Mouse (Mus musculus): ENCODE measurements at regions not wholly inside any gene's neighbourhood (a gene's known extent, or its start where the extent isn't known, plus 50 kb on each side); places are given as distances from the start of the nearest gene placed in this dataset.

- no peaks in the 10 kb centered on the region for H3K36me3 ChIP-seq (replicated peaks in 1 of 2; ENCODE audit: control insufficient read depth in 1 of 2, insufficient read depth in 1 of 2, low read length in 1 of 2)
- in situ Hi-C loops (cut with MboI; ENCODE audit: low pct_ligation_motif_present, low pct_unique_long_range_greater_than_20kb, low sequenced_read_pairs) (no loop called here), dilution Hi-C loops (cut with MboI; ENCODE audit: extremely low pct_ligation_motif_present, extremely low pct_unique_long_range_greater_than_20kb, low sequenced_read_pairs) (no loop called here)
- DNase-seq (ENCODE audit: extremely low read depth) = no peak
- H3K4me3 ChIP-seq (replicated peaks in 1 of 3; ENCODE audit: low read depth in 2 of 3, low read length in 2 of 3, poor library complexity in 1 of 3) = no peak overlapping the region
- no peaks in the 10 kb centered on the region for H3K9me3 ChIP-seq (replicated peaks; ENCODE audit: low read length)
- H3K4me1 ChIP-seq (ENCODE audit: control insufficient read depth in 1 of 2, insufficient read depth in 2 of 2) = peaks cover 0 to 13% of the 10 kb centered on the region in 2 experiments; a peak in 2 of 4 replicates
- no peak overlapping the region for H3K4me2 ChIP-seq (ENCODE audit: insufficient read depth, low read depth, poor library complexity, severe bottlenecking)
- H3K9ac ChIP-seq (ENCODE audit: insufficient read depth, low read depth) = no peak overlapping the region
- no peaks in the 10 kb centered on the region for H3K79me2 ChIP-seq (replicated peaks; ENCODE audit: control insufficient read depth, extremely low read depth, insufficient read depth, poor library complexity, severe bottlenecking)
- no peaks in the 10 kb centered on the region for H3K27me3 ChIP-seq (replicated peaks)
- TF ChIP-seq CHD1 (IDR thresholded peaks at IDR 0.05; ENCODE audit: low read depth, low read length) = no peak
- TF ChIP-seq E2F4 (IDR thresholded peaks at IDR 0.05; ENCODE audit: insufficient replicate concordance, low read depth, low read length) = no peak
- TF ChIP-seq NRF1 (IDR thresholded peaks at IDR 0.05; ENCODE audit: low read depth, low read length) = no peak
- H3K27ac ChIP-seq (ENCODE audit: insufficient read depth, low read depth) = no peak overlapping the region
Measured at GRCm38 (mm10) chr3:41290535-41291307, 207.9 kb upstream of the Pgrmc2 start.

- Histone ChIP-seq H3K9ac (ENCODE audit: insufficient read depth, low read depth) (no peak overlapping the region), H3K4me3 (replicated peaks in 1 of 3; ENCODE audit: low read depth in 2 of 3, low read length in 2 of 3, poor library complexity in 1 of 3) (no peak overlapping the region), H3K9me3 (replicated peaks; ENCODE audit: low read length) (no peaks in the 10 kb centered on the region), H3K27ac (ENCODE audit: insufficient read depth, low read depth) (no peak overlapping the region), H3K27me3 (replicated peaks) (no peaks in the 10 kb centered on the region), H3K79me2 (replicated peaks; ENCODE audit: control insufficient read depth, extremely low read depth, insufficient read depth, poor library complexity, severe bottlenecking) (no peaks in the 10 kb centered on the region), H3K36me3 (replicated peaks in 1 of 2; ENCODE audit: control insufficient read depth in 1 of 2, insufficient read depth in 1 of 2, low read length in 1 of 2) (no peaks in the 10 kb centered on the region), H3K4me1 (ENCODE audit: control insufficient read depth in 1 of 2, insufficient read depth in 2 of 2) (peaks cover 1 to 19% of the 10 kb centered on the region in 2 experiments), H3K4me2 (ENCODE audit: insufficient read depth, low read depth, poor library complexity, severe bottlenecking) (no peak overlapping the region)
- no peak for TF ChIP-seq POLR2A (IDR thresholded peaks at IDR 0.05; ENCODE audit: low read depth, low read length)
- TF ChIP-seq EP300 (IDR thresholded peaks at IDR 0.05; ENCODE audit: low read length) = no peak
- no peak for TF ChIP-seq NRF1 (IDR thresholded peaks at IDR 0.05; ENCODE audit: low read depth, low read length)
- TF ChIP-seq UBTF (IDR thresholded peaks at IDR 0.05; ENCODE audit: low read depth, low read length) = no peak
- no peak for TF ChIP-seq CHD1 (IDR thresholded peaks at IDR 0.05; ENCODE audit: low read depth, low read length)
- no peak for TF ChIP-seq E2F4 (IDR thresholded peaks at IDR 0.05; ENCODE audit: insufficient replicate concordance, low read depth, low read length)
- dilution Hi-C loops (cut with MboI; ENCODE audit: extremely low pct_ligation_motif_present, extremely low pct_unique_long_range_greater_than_20kb, low sequenced_read_pairs) (no loop called here), in situ Hi-C loops (cut with MboI; ENCODE audit: low pct_ligation_motif_present, low pct_unique_long_range_greater_than_20kb, low sequenced_read_pairs) (no loop called here)
- DNase-seq (ENCODE audit: extremely low read depth) = no peak
Measured at GRCm38 (mm10) chr3:41288735-41289134, 205.9 kb upstream of the Pgrmc2 start.

- no peak overlapping the region for H3K4me2 ChIP-seq (ENCODE audit: insufficient read depth, low read depth, poor library complexity, severe bottlenecking)
- in situ Hi-C loops (cut with MboI; ENCODE audit: low pct_ligation_motif_present, low pct_unique_long_range_greater_than_20kb, low sequenced_read_pairs) = no loop called here
Measured at GRCm38 (mm10) chr3:41288066-41288465, 205.2 kb upstream of the Pgrmc2 start.

More at GRCm38 (mm10) chr3:41288066-41288465, 205.2 kb upstream of the Pgrmc2 start:
- Histone ChIP-seq H3K36me3 (replicated peaks in 1 of 2; ENCODE audit: control insufficient read depth in 1 of 2, insufficient read depth in 1 of 2, low read length in 1 of 2) (no peaks in the 10 kb centered on the region), H3K27me3 (replicated peaks) (no peaks in the 10 kb centered on the region), H3K27ac (ENCODE audit: insufficient read depth, low read depth) (no peak overlapping the region), H3K4me3 (replicated peaks in 1 of 3; ENCODE audit: low read depth in 2 of 3, low read length in 2 of 3, poor library complexity in 1 of 3) (no peak overlapping the region), H3K9ac (ENCODE audit: insufficient read depth, low read depth) (no peak overlapping the region), H3K4me1 (ENCODE audit: control insufficient read depth in 1 of 2, insufficient read depth in 2 of 2) (peaks cover 2 to 24% of the 10 kb centered on the region in 2 experiments), H3K9me3 (replicated peaks; ENCODE audit: low read length) (no peaks in the 10 kb centered on the region), H3K79me2 (replicated peaks; ENCODE audit: control insufficient read depth, extremely low read depth, insufficient read depth, poor library complexity, severe bottlenecking) (no peaks in the 10 kb centered on the region)
- TF ChIP-seq KAT2A (IDR thresholded peaks at IDR 0.05; ENCODE audit: insufficient replicate concordance, low read length) (no peak), SIN3A (IDR thresholded peaks at IDR 0.05; ENCODE audit: low read length) (no peak), MYC (IDR thresholded peaks at IDR 0.05; ENCODE audit: low read depth, low read length) (no peak), POLR2AphosphoS2 (IDR thresholded peaks at IDR 0.05; ENCODE audit: low read depth, low read length) (no peak), JUND (conservative IDR thresholded peaks at IDR 0.05; ENCODE audit: low read depth, low read length) (no peak), E2F4 (IDR thresholded peaks at IDR 0.05; ENCODE audit: insufficient replicate concordance, low read depth, low read length) (no peak), NRF1 (IDR thresholded peaks at IDR 0.05; ENCODE audit: low read depth, low read length) (no peak), BHLHE40 (IDR thresholded peaks at IDR 0.05; ENCODE audit: low read depth, low read length) (no peak), EP300 (IDR thresholded peaks at IDR 0.05; ENCODE audit: low read length) (no peak), CHD1 (IDR thresholded peaks at IDR 0.05; ENCODE audit: low read depth, low read length) (no peak), CHD2 (IDR thresholded peaks at IDR 0.05; ENCODE audit: low read length) (no peak), CTCF (conservative IDR thresholded peaks at IDR 0.05 in 1 of 2, IDR thresholded peaks at IDR 0.05 in 1 of 2; ENCODE audit: low read depth in 2 of 2, low read length in 2 of 2) (no peak)
- dilution Hi-C loops (cut with MboI; ENCODE audit: extremely low pct_ligation_motif_present, extremely low pct_unique_long_range_greater_than_20kb, low sequenced_read_pairs) = no loop called here
- DNase-seq (ENCODE audit: extremely low read depth) = no peak

All from CH12.LX (cell line).